Mouse (Mus musculus): ENCODE data around the gene Pgm5. TPM values are rescaled to one million over a fixed set of nuclear protein-coding genes. Genes with fewer than 3 reads are reported as not detected.

The Pgm5 gene
- total and polyA plus RNA-seq, 3 experiments: not detected

DNA sequence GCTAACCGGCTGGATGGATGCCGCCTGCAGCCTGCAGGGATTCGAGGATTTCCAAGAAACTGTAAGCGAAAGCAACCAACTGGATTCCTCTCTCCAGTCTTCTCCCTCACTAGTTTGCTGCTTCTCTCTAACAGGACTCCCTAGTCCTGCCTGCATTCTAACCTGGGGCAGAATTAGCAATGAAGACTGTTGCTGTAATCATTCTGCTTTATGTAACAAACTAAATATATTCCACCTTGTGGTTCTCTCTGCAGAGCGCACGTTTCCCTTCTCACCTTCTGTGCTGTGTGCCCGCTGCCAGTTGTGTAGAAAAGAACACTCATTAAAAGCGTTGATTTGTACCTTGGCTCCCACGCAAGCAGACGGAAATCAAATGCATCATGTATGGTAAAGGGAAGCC lies 225.0 kb downstream of the Pgm5 start:
- Histone ChIP-seq H3K9ac (ENCODE audit: control insufficient read depth, low read depth, low read length, poor library complexity, severe bottlenecking) (no peak overlapping the region), H3K4me3 (ENCODE audit: control insufficient read depth in 1 of 2, insufficient read depth in 1 of 2, low read depth in 2 of 2, low read length in 2 of 2) (no peak overlapping the region), H3K27ac (ENCODE audit: control insufficient read depth, low read depth, low read length) (no peak overlapping the region), H3K27me3 (ENCODE audit: control insufficient read depth in 1 of 2, insufficient read depth in 2 of 2, low read length in 2 of 2) (no peaks in the 10 kb centered on the region), H3K79me2 (ENCODE audit: control insufficient read depth, insufficient read depth, low read length, poor library complexity) (no peaks in the 10 kb centered on the region), H3K9me3 (replicated peaks; ENCODE audit: insufficient read depth, low read length) (no peaks in the 10 kb centered on the region), H3K36me3 (ENCODE audit: control insufficient read depth in 1 of 2, insufficient read depth in 2 of 2, low read length in 2 of 2) (no peaks in the 10 kb centered on the region), H3K4me1 (ENCODE audit: control insufficient read depth in 1 of 2, insufficient read depth in 2 of 2, low read length in 2 of 2) (no peaks in the 10 kb centered on the region)
- no peak for DNase-seq (ENCODE audit: low read depth, low spot score)
- no peak for TF ChIP-seq GATA1 (IDR thresholded peaks at IDR 0.05; ENCODE audit: low read depth, low read length)
- no peak for TF ChIP-seq CHD2 (IDR thresholded peaks at IDR 0.05; ENCODE audit: low read length)
- no peak for TF ChIP-seq POLR2A (IDR thresholded peaks at IDR 0.05; ENCODE audit: control insufficient read depth in 1 of 2, insufficient read depth in 1 of 2, low read depth in 1 of 2, low read length in 2 of 2, poor library complexity in 1 of 2)
- TF ChIP-seq MAFK (IDR thresholded peaks at IDR 0.05; ENCODE audit: borderline replicate concordance, low read depth, low read length): no peak
- no peak for TF ChIP-seq EP300 (IDR thresholded peaks at IDR 0.05; ENCODE audit: low read depth in 1 of 2, low read length in 2 of 2)
- TF ChIP-seq E2F4 (IDR thresholded peaks at IDR 0.05; ENCODE audit: borderline replicate concordance, low read depth, low read length): no peak
- no peak for TF ChIP-seq MYB (IDR thresholded peaks at IDR 0.05; ENCODE audit: low read depth, low read length)

DNA sequence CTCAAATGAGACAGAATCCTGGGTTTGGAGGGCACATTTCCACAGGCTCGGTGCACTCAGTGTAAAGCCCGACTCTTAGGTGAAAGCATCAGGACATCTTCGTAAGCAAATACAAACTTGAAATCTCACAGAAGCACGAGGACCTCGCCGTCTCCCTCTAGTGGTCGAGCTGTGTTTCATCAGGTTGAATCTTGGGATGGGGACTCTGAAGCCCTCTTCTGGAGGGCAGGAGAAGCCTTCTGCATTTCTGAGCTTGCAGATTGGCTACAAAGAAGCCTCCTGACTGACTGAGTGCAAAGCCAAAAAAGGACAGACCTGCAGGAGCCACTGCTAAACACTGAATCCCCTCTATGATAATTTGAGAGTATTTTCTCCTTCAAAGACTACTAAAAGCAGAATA lies 227.1 kb downstream of the Pgm5 start:
- H3K9me3 ChIP-seq (replicated peaks; ENCODE audit: insufficient read depth, low read length): no peaks in the 10 kb centered on the region
- DNase-seq (ENCODE audit: low read depth, low spot score): peak; percentile 87
- no peaks in the 10 kb centered on the region for H3K4me1 ChIP-seq (ENCODE audit: control insufficient read depth in 1 of 2, insufficient read depth in 2 of 2, low read length in 2 of 2)
- H3K79me2 ChIP-seq (ENCODE audit: control insufficient read depth, insufficient read depth, low read length, poor library complexity): no peaks in the 10 kb centered on the region
- no peak overlapping the region for H3K27ac ChIP-seq (ENCODE audit: control insufficient read depth, low read depth, low read length)
- no peaks in the 10 kb centered on the region; a peak in 1 of 4 replicates for H3K27me3 ChIP-seq (ENCODE audit: control insufficient read depth in 1 of 2, insufficient read depth in 2 of 2, low read length in 2 of 2)
- H3K4me3 ChIP-seq (ENCODE audit: control insufficient read depth in 1 of 2, insufficient read depth in 1 of 2, low read depth in 2 of 2, low read length in 2 of 2): no peak overlapping the region
- H3K9ac ChIP-seq (ENCODE audit: control insufficient read depth, low read depth, low read length, poor library complexity, severe bottlenecking): no peak overlapping the region
- no peaks in the 10 kb centered on the region for H3K36me3 ChIP-seq (ENCODE audit: control insufficient read depth in 1 of 2, insufficient read depth in 2 of 2, low read length in 2 of 2)
- TF ChIP-seq UBTF (IDR thresholded peaks at IDR 0.05; ENCODE audit: borderline replicate concordance, insufficient read depth, low read depth, low read length): no peak
- TF ChIP-seq EP300 (IDR thresholded peaks at IDR 0.05; ENCODE audit: low read depth in 1 of 2, low read length in 2 of 2): no peak
- peak; percentile 83 for TF ChIP-seq MAX (IDR thresholded peaks at IDR 0.05; ENCODE audit: low read length)
- peak; percentile 88 for TF ChIP-seq MYC (IDR thresholded peaks at IDR 0.05; ENCODE audit: low read depth, low read length)
- TF ChIP-seq ZC3H11A (IDR thresholded peaks at IDR 0.05; ENCODE audit: low read depth, low read length): peak; percentile 86
- TF ChIP-seq ETS1 (IDR thresholded peaks at IDR 0.05; ENCODE audit: low read depth, low read length): no peak
- no peak for TF ChIP-seq USF1 (IDR thresholded peaks at IDR 0.05; ENCODE audit: low read depth, low read length)
- no peak for TF ChIP-seq KAT2A (conservative IDR thresholded peaks at IDR 0.05; ENCODE audit: low read depth, low read length)
- TF ChIP-seq RCOR1 (IDR thresholded peaks at IDR 0.05; ENCODE audit: low read depth, low read length): no peak
- TF ChIP-seq E2F4 (IDR thresholded peaks at IDR 0.05; ENCODE audit: borderline replicate concordance, low read depth, low read length): no peak
- no peak for TF ChIP-seq USF2 (IDR thresholded peaks at IDR 0.05; ENCODE audit: borderline replicate concordance in 1 of 2, insufficient read depth in 1 of 2, low read depth in 1 of 2, low read length in 2 of 2)
- no peak for TF ChIP-seq POLR2AphosphoS2 (IDR thresholded peaks at IDR 0.05; ENCODE audit: low read length)
- no peak for TF ChIP-seq ELF1 (IDR thresholded peaks at IDR 0.05; ENCODE audit: low read depth, low read length)
- TF ChIP-seq MAFK (IDR thresholded peaks at IDR 0.05; ENCODE audit: borderline replicate concordance, low read depth, low read length): no peak
- no peak for TF ChIP-seq NRF1 (IDR thresholded peaks at IDR 0.05; ENCODE audit: insufficient read depth, low read depth, low read length, poor library complexity, severe bottlenecking)
- TF ChIP-seq SIN3A (IDR thresholded peaks at IDR 0.05; ENCODE audit: low read length): 0 out of 2 replicates have a peak, but pooled peaks have one; percentile 20
- no peak for TF ChIP-seq MXI1 (IDR thresholded peaks at IDR 0.05; ENCODE audit: low read depth, low read length)
- TF ChIP-seq CHD1 (IDR thresholded peaks at IDR 0.05; ENCODE audit: low read depth, low read length): no peak
- no peak for TF ChIP-seq ZKSCAN1 (IDR thresholded peaks at IDR 0.05; ENCODE audit: low read depth, low read length)
- TF ChIP-seq GATA1 (IDR thresholded peaks at IDR 0.05; ENCODE audit: low read depth, low read length): no peak
- TF ChIP-seq POLR2AphosphoS5 (IDR thresholded peaks at IDR 0.05; ENCODE audit: borderline replicate concordance, low read depth, low read length): no peak
- TF ChIP-seq BHLHE40 (IDR thresholded peaks at IDR 0.05; ENCODE audit: borderline replicate concordance, low read depth, low read length): 0 out of 2 replicates have a peak, but pooled peaks have one; percentile 8
- TF ChIP-seq MYB (IDR thresholded peaks at IDR 0.05; ENCODE audit: low read depth, low read length): no peak
- TF ChIP-seq SMC3 (IDR thresholded peaks at IDR 0.05; ENCODE audit: low read depth, low read length): peak; percentile 99
- 0 out of 2 replicates have a peak, but pooled peaks have one; percentile 14 for TF ChIP-seq JUND (IDR thresholded peaks at IDR 0.05; ENCODE audit: low read depth, low read length)
- TF ChIP-seq CHD2 (IDR thresholded peaks at IDR 0.05; ENCODE audit: low read length): no peak
- no peak for TF ChIP-seq ZNF384 (IDR thresholded peaks at IDR 0.05; ENCODE audit: low read depth, low read length)
- TF ChIP-seq CTCF (IDR thresholded peaks at IDR 0.05 in 2 of 3, conservative IDR thresholded peaks at IDR 0.05 in 1 of 3; ENCODE audit: control insufficient read depth in 1 of 3, insufficient read depth in 1 of 3, low read depth in 2 of 3, low read length in 3 of 3, poor library complexity in 1 of 3, severe bottlenecking in 1 of 3): peak; percentile 87 to 100 (median 87)
- TF ChIP-seq HCFC1 (IDR thresholded peaks at IDR 0.05; ENCODE audit: low read depth, low read length): no peak
- no peak for TF ChIP-seq TBP (IDR thresholded peaks at IDR 0.05; ENCODE audit: low read depth, low read length)

Data from MEL (cell line).